Mouse (Mus musculus) CH12F3 (cell line): ENCODE results near the gene 2610301B20Rik.
"Not testable (repeated sequence)": the region's sequence is repeated elsewhere in the genome, so short reads cannot be mapped to it uniquely, and the experiment has no call there.

Source experiments
- in situ Hi-C: fragments of 300-500 bp; cut with MboI; formaldehyde crosslinking; loops from 2 replicates; pipeline ENCODE4 v1.14.3; 2020; ENCODE audit warnings: low sequenced_read_pairs

Gene 2610301B20Rik

GRCm38 (mm10) chr4:10873920-10874665 lies at the start of gene 2610301B20Rik:
Gene 2610301B20Rik, plus strand, starts transcription at chr4:10874498.
- in situ Hi-C loops, result no loop called here

- in situ Hi-C loops, result loop anchor here (25.0 kb wide), 1 partner anchor 546 kb away; no protein-coding TSS in a partner anchor
Observed at GRCm38 (mm10) chr4:10833273-10833672, 41.0 kb upstream of the 2610301B20Rik start.

- in situ Hi-C loops, result loop anchor here (25.0 kb wide), 1 partner anchor 548 kb away; no protein-coding TSS in a partner anchor
Observed at GRCm38 (mm10) chr4:10835252-10836051, 38.8 kb upstream of the 2610301B20Rik start.

GRCm38 (mm10) chr4:10845848-10846247 lies 28.4 kb upstream of the 2610301B20Rik start:
- in situ Hi-C loops, result loop anchor here (25.0 kb wide), 1 partner anchor 559 kb away; no protein-coding TSS in a partner anchor

GRCm38 (mm10) chr4:10849812-10850211 lies 24.5 kb upstream of the 2610301B20Rik start:
- in situ Hi-C loops, result loop anchor here (25.0 kb wide), 1 partner anchor 563 kb away; no protein-coding TSS in a partner anchor

GRCm38 (mm10) chr4:10851013-10851412 lies 23.3 kb upstream of the 2610301B20Rik start:
- in situ Hi-C loops, result no loop called here

GRCm38 (mm10) chr4:10859174-10859573 lies 15.1 kb upstream of the 2610301B20Rik start:
- in situ Hi-C loops, result no loop called here

GRCm38 (mm10) chr4:10859911-10860581 lies 14.3 kb upstream of the 2610301B20Rik start:
- in situ Hi-C loops, result no loop called here

- in situ Hi-C loops, result no loop called here
Observed at GRCm38 (mm10) chr4:10860825-10861224, 13.5 kb upstream of the 2610301B20Rik start.

- in situ Hi-C loops, result not testable (repeated sequence)
Observed at GRCm38 (mm10) chr4:10862882-10863281, 11.4 kb upstream of the 2610301B20Rik start.

- in situ Hi-C loops, result no loop called here
Observed at GRCm38 (mm10) chr4:10872231-10872630, 2.1 kb upstream of the 2610301B20Rik start.

- in situ Hi-C loops, result no loop called here
Observed at GRCm38 (mm10) chr4:10872685-10873539, 1.4 kb upstream of the 2610301B20Rik start.

GRCm38 (mm10) chr4:10873549-10873919 lies 764 bp upstream of the 2610301B20Rik start:
- in situ Hi-C loops, result no loop called here

GRCm38 (mm10) chr4:10874718-10875121 lies 422 bp downstream of the 2610301B20Rik start:
- in situ Hi-C loops, result no loop called here

GRCm38 (mm10) chr4:10875407-10875806 lies 1.1 kb downstream of the 2610301B20Rik start:
- in situ Hi-C loops, result no loop called here

GRCm38 (mm10) chr4:10877057-10877456 lies 2.8 kb downstream of the 2610301B20Rik start:
- in situ Hi-C loops, result no loop called here

- in situ Hi-C loops, result no loop called here
Observed at GRCm38 (mm10) chr4:10883740-10884408, 9.6 kb downstream of the 2610301B20Rik start.

GRCm38 (mm10) chr4:10888835-10889234 lies 14.5 kb downstream of the 2610301B20Rik start:
- in situ Hi-C loops, result no loop called here

GRCm38 (mm10) chr4:10896262-10896661 lies 22.0 kb downstream of the 2610301B20Rik start:
- in situ Hi-C loops, result no loop called here

- in situ Hi-C loops, result no loop called here
Observed at GRCm38 (mm10) chr4:10896859-10897258, 22.6 kb downstream of the 2610301B20Rik start.
